Mouse (Mus musculus): ENCODE data around the gene Skap2.

DNA sequence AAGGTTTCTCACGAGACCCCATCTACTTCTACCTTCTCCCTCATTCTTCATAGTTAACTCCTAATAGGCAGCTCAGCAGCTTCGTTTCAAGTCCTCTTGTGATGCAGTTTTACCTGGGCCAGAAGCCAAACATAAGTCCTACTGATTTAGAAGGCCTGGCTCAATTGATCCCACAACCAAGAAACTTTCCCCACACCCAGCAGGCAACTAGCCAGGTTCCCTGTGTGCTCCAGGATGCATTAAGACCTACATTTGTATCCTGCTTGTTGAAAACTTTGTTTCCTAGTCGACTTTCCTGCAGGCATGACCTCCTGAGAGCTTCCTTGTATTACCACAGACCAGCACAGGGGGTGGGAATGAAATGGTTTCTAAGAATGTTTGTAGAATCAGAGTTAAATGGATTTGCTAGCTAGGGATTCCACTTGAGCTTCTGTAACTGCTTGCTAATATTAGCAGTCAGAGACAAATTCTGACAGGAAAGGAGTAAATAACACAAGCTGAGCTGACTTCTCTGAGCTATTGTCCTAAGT, 125.4 kb downstream of the Skap2 start:
- TF ChIP-seq CTCF (IDR thresholded peaks at IDR 0.05; ENCODE audit: control insufficient read depth, insufficient read depth, insufficient read length) (no peak), FOSL1 (IDR thresholded peaks at IDR 0.05; ENCODE audit: insufficient read depth, low read length, poor library complexity, severe bottlenecking) (no peak), MYOD1 (IDR thresholded peaks at IDR 0.05; ENCODE audit: control insufficient read depth, insufficient read length, low read depth) (no peak), MYOG (IDR thresholded peaks at IDR 0.05; ENCODE audit: control insufficient read depth, extremely low read depth, insufficient read length) (no peak)
